Mouse (Mus musculus) thymus, adult 18-20 months (tissue): ENCODE measurements around the gene Sult6b2.

Source experiments
- DNase-seq, 2 experiments: peaks; one replicate each; pipeline ENCODE4 v3.0.0; 2022; ENCODE audit warnings: mixed read lengths in 2 of 2

Gene Sult6b2

DNA sequence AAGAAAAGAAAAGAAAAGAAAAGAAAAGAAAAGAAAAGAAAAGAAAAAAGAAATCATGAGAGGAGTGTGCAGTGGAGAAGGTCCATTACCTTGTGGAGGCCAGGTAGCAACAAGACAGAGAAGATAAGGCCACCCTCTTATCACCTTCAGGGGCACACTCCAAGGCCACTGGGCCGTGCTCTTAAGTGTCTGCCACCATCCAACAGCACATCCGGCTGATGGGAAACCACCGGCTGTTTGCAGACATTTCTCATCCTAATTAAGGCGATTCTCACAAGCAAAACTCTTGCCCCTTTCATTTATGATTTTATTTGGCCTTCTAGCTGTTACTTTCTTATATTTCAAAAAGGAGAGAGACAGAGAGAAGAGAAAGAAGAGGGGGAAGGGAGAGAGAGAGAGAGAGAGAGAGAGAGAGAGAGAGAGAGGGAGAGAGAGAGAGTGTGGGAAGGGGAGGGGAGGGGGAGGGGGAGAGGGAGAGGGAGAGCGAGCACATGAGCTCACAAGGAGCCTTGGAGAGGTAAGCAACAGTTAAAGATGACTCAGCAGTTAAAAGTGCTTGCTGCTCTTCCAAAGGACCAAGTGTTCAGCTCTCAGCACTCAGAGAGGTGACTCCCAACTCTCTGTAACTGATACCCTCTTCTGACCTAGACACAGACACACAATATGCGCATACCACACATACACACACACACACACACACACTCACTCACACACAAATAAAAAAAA, 5.2 kb upstream of the Sult6b2 start:
- no peak for DNase-seq

DNA sequence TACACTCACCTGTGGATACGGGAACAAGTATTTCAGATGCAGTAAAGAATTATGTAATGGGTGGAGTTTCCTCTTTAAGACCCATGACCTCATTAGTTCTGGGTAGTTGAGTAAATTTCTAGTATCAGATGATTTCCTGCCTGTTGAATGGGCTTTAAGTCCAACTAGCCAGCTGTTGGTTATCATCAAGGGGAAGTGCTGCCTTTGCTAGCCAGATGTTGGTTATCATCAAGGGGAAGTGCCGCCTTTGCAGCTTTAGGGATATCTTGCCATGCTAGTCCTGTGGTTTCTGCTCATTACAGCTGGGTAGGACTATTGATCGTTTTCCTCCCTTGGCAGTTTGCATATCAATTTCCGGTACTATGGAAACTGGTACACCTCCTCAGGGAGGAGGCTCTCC, 2.0 kb upstream of the Sult6b2 start:
- DNase-seq, result no peak

DNA sequence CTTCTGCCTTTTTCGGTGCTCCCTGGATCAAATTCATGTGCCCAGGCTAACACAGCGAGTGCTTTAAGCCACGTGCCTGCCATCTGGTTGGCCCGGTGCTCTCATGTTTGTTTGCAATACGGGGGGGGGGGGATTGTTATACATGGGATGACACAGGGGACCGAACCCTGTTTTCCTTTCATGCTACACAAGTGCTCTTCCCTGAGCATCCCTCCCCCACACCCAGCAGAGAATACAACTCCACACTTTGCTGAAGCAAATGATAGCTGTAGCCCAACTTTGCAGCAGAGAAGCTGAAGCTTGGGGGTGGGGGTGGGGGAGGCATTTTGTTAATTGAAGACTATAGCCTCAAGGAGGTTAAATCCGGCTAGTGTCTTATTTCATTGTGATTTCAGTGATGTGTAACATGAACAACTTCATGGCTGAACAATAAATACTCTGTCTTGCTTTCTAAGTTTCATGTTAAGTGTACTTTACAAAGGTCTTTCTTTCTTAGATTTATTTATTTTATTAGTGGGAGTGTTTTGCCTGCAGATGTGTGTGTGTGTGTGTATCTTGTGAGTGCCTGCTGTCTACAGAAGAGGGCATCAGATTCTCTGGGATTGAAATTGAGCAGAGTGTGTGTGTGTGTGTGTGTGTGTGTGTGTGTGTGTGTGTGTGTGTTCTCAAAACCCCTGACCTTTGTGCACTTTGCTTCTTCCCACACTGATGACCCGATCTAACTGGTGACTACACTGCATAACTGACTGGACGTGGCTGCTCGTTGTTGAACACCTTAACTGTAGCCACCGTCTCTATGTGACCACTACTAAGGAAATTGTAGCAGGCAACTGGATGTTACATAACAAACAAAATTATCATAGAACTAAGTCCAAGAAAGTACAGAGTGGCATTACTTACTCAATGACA, 1.4 kb downstream of the Sult6b2 start:
- DNase-seq, result no peak

DNA sequence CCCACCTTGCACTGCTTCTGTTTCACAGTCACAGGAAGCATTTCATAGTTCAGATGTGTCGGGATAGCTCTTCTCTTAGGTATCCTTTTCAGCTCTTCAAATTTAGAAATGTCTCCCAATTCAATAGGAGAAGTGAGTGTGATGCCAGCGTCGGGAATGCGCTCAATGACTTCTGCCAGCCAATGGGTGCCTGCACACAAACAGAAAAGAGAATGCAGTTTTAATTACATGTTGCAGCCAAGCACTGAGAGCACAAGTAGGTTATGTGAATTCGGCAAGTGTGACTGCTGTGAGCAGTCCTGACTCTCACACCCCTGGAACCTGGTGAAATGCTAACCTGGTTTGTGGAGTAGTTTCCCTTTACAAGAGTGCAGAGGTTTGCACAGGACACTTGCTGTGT, 2.6 kb downstream of the Sult6b2 start:
- DNase-seq, result no peak

- DNase-seq, result no peak
Measured at GRCm38 (mm10) chr6:142799704-142800374, 4.5 kb downstream of the Sult6b2 start.

DNA sequence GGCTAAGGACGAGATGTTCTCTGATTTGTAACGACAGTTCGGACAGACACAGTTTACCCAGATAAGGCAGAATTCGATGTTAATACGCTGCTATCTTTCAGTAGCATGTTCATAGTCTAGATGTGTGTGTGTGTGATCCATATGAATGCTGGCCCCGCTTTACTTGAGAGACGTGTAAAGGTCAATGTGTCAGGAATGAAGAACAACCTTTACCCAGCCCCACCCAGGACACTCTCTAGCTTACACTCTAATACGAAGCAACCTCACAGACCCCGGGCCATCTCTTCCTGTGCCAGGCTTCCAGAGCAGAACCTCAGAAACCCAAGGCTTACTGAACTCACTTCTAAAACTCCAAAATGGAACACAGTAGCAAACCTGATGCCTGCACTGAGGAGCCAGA, 5.5 kb downstream of the Sult6b2 start:
- DNase-seq, result no peak

DNA sequence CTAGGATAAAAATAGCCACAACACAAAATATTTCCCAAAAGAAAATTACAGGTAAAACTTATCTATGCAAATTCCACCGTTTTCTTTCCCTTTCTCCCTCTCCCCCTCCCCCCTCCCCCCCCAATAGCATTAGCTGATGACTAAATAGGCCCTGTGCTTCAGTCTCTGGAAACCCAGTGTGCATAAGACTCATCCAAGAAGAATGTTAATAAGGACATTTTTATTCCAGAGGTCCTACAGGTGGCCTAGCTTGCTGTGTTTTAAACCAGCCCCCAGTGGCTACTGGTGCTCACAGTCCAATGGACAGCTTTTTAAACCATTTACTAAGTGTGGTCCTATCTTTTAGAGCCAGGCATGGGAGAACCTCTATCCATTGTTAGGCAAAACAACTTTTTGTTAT, 6.3 kb downstream of the Sult6b2 start:
- DNase-seq, result no peak

- DNase-seq, result no peak
Measured at GRCm38 (mm10) chr6:142795655-142796441, 8.5 kb downstream of the Sult6b2 start.

DNA sequence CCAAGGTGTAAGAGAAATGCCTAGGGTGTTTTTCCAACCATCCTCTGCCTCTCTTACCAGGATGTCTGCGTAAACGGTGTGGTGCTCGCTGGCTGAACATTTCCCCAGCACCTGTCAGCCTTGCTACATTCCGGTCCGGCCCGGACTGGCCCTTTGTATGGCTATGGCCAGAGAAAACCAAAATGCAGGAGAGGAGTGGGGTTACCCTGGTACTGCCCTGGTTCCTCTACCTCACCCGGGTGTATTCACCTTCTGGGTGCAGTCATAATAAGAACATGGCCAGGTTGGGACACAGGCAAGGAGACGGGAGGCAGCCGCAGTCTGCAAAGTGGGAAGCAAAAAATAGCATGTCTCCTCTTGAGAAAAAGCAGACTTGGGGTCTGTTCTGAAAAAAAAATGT, 9.2 kb downstream of the Sult6b2 start:
- DNase-seq, result no peak

- no peak for DNase-seq
Measured at GRCm38 (mm10) chr6:142793468-142793867, 10.8 kb downstream of the Sult6b2 start.

DNA sequence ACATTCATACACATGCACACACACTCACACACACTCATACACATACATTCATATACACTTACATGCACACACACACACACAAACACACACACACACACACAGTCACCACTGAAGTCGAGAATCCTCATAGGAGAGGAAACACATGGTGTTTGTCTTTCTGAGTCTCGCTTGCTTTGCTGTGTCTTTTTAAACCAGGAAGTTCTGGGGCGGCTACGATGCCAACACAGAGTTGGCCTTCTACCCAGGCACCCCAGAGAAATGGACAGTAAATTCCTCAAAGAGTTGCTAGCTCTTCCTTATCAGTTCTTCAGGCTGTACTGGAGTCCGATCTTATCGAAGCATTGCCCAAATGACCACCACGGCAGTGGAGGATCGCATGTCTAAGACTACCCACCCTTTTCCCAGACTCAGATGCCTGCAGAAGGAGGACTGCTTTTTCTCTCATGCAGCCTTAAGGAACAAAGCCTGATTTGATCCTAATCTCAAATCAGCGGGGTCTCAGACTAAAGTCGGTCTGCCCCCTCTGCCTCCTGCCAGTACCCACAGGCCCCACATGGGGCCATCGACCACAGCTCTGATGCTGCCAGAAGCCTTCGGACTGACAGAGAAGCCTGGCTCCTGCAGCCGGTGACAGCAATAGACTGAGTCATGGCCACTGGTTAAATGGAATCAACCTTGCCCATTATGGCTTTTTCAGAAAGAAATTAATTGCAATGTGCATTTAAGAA, 11.9 kb downstream of the Sult6b2 start:
- DNase-seq, result no peak

DNA sequence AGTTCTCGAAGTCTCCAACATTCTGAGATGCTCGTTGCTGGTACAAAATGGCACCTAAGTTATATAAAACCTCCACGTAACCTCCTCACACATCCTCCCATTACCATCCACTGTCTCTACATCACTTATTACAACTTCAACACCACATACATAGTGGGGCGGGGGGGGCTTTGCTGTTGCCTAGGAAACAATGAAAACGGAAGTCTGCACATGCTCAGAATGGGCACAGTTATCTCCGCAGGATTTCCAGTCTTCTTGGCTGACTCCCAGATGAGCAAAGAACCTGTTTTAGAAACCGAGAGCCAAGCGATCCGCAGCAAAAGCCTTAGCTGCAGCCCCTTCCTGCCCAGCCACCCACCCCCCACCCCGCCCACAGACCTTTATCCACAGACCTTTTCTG, 14.6 kb downstream of the Sult6b2 start:
- DNase-seq, result no peak

DNA sequence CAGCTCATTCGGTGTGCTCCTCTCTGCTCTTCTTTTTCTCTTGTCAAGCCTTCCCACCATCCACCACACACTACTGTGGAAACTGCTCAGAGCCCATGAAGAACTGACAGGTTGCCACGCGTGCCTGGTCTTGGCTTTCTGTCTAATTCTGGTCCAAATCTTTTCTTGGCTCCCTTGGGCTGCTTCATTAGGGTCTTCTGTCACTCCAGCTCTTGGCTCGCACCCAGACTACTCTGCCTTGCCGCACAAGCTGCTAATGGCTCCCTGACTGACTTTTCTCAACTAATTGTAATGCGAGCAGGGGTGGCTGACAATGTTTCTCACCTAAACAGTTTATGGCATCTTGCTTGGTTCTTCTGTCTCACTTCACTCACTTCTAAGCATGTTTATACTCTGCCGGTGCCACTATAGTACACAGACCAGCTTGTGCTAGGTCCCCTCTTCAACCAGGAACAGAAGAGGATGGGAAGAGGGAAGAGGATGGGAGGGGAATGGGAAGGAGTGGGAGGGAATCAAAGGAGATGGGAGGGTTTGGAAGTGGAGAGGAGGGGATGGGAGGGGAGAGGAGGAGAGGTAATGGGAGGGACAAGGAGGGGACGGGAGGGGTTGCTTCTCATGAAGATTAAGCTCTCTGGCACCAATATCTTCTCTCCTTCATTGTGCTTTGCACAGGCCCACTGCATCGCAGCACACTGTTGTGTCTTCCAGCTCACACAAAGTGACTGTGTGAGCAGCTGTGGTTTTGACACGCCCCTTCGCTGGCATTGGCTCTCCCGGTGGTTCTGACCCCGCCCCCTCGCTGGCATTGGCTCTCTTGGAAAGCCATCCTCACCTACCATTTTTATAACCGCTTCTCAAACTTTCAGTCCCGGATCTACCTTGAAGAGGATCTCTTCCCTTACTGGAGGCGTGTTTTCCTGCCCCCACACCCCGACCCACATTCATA, 16.0 kb downstream of the Sult6b2 start:
- no peak for DNase-seq

- DNase-seq, result no peak
Measured at GRCm38 (mm10) chr6:142786106-142786505, 18.2 kb downstream of the Sult6b2 start.

DNA sequence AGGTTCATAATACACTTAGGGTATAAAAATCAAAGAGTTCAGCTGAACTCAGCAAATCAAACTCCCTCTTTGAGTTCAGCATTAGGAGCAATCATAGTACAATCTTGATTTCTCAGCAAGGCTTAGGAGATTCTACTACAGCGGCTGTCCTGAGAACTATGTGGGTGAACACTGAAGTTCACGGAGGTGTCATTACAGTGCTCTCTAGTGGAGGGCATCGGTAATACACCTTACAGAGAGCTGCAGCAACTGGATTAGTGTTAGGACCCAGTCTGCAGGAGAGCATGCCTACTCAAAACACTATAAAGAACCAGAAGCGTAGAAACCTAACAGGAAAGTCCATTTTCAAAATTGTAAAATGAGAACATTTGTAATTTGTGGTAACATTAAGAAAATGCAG, 19.0 kb downstream of the Sult6b2 start:
- DNase-seq, result peak in 1 of 2 experiments; percentile 30

DNA sequence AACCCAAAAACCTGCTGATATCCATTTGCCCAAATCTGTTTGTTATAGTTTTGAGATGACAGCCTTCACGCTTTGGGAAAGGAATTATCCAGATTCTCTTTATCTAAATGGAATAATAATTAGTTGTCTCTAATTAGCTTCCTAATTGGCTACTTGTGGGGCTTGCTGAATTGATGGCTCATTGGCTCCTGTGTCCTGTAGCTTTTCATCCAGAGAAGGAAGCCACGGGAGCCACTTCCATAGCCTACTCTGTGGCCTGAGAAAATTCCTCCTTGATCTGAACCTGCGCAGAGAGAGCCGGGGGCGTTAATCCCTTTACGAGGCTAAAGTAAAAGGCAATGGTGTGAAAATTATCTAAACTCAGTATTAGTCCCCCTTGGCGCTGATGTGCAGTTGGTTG, 23.0 kb downstream of the Sult6b2 start:
- no peak for DNase-seq

- DNase-seq, result no peak
Measured at GRCm38 (mm10) chr6:142780574-142781033, 23.7 kb downstream of the Sult6b2 start.

- DNase-seq, result peak in 1 of 2 experiments; percentile 50
Measured at GRCm38 (mm10) chr6:142779812-142780573, 24.3 kb downstream of the Sult6b2 start.

DNA sequence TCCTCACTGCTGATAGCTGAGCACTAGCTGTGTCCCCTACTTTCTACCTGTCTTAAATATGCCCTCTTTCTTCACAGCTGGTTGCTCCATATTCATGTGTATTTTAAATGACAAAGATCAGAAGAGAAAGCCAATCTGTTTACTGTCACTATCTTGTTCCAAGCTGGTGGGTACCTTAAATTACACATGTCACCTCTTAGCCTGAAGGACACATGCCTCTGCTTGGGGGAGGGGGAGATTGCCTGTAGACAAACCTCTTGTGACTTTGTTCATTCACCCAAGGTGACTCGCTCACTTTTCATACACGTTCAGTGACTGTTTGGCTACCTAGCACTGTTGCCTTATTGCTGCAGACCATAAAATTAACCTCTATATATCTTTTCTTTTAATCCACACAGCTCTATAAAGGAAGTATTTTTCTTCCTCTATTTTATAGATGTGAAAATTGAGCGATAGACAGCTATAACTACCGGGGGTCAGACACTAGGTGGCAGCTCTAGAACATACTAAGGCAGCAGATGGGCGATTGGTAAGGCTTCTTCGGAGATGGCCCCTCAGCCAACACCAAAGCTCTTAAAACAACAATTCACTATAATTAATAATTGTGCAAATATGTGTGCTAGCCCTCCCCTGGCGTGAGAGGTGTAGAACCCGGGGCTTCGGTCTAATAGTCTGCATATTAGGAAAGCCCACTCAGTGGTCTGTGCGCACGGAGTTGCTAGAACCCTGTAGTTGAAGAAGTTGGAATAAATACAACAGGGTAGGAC, 25.1 kb downstream of the Sult6b2 start:
- peak; percentile 19 to 42 for DNase-seq
